Mouse (Mus musculus) left cerebral cortex, postnatal 25 days (tissue): ENCODE results near the gene Pam. TPM values are rescaled to one million over a fixed set of nuclear protein-coding genes. Genes with fewer than 3 reads are reported as not detected.

Source experiments
- DNase-seq, 2 experiments: peaks; one replicate each; pipeline ENCODE4 v3.0.0; 2022; ENCODE audit warnings: low spot score in 2 of 2, mixed read lengths in 1 of 2
- intact Hi-C: fragments of 180-260 bp; cut with DNase I; formaldehyde crosslinking; loops from one replicate; pipeline ENCODE4 v1.15.1; 2025
- total RNA-seq, 2 experiments: library from RNA; stranded (reverse); gene quantifications; 2 replicates each; pipeline ENCODE4 v1.2.3; 2021

Pam gene
- total RNA-seq, 2 experiments from 2014 or later: 239 to 271 TPM

GRCm38 (mm10) chr1:98083508-98083907, 11.9 kb downstream of the Pam start:
- intact Hi-C loops: no loop called here
- DNase-seq: no peak

DNA sequence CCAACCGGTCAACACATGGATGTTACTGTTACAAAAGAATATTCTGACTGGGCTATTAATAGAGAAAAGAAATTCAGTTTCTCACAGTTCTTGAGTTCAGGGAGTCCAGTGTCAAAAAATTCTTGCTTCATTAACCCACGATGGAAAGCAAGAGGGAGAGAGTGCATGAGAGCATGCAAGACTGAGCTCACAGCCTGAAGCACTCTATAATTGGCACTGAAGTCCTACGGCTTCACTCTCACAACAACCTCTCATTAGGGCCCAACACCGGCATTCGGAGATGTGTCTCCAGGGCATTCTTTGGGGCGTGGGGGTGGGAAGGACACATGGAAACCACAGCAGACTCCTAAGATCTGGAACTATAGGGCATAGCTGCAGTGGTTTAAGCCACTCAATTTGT, 12.5 kb downstream of the Pam start:
- intact Hi-C loops: no loop called here
- DNase-seq: no peak

DNA sequence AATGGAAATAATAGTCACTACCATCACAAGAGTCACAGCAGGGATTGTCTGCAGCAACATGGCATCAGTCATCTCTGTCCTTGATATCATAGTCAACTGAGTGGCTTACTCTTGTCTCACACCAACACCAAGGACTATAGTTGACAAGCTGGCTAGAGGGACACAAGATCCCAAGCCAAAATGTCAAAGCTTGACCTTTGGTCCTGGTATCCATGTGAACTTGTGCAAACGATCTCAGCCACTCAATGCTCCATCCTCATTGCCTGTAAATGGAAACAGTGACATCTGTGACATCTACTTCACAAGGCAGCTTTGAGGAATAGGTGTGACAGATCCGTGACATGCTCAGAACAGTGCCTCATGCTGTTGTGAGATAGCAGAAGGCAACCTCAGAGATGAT, 15.0 kb downstream of the Pam start:
- DNase-seq: no peak
- intact Hi-C loops: no loop called here

GRCm38 (mm10) chr1:98079640-98080039, 15.8 kb downstream of the Pam start:
- no peak for DNase-seq
- intact Hi-C loops: no loop called here

DNA sequence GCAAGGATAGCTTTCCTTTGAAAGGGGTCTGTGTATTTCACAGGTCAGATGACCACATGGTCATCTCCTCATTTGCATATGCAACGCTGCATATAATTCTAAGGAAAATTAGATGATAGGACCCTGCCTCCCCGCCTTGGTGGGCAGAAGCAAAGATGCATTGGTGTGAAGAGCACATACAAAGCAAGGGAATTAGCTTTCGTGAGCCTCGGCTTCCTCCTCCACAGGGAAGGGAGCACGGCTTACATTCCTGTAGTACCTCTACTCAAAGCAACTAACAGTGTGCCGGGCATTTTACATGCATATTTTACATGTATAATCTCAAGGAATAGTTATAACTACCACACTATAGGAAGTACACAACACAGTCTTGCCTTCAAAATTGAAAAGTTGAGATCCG, 16.7 kb downstream of the Pam start:
- DNase-seq: no peak
- intact Hi-C loops: no loop called here

GRCm38 (mm10) chr1:98073826-98074225, 21.6 kb downstream of the Pam start:
- no peak for DNase-seq
- intact Hi-C loops: no loop called here

DNA sequence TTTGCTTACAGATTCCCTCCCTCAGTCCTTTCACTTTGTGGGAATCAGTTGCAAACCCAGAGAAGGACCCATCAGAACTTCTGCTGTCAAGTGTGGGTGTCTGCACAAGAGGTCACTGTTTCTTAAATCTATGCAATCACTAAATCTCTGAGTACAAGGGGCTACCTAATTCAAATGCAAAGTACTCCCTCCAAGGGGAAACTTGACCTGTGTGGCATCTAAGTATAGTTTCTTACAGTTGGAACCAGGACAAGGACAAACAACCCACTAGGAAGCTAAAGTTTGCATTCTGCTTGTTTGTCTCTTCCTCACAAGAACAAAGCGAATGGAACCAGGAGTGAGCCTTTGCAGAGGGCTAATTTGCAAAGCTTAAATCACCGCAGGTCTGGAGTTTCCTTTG, 22.3 kb downstream of the Pam start:
- no peak for DNase-seq
- intact Hi-C loops: no loop called here

GRCm38 (mm10) chr1:98072045-98072444, 23.4 kb downstream of the Pam start:
- no peak for DNase-seq
- intact Hi-C loops: no loop called here

- no peak for DNase-seq
- intact Hi-C loops: no loop called here
Measured at GRCm38 (mm10) chr1:98071436-98071835, 24.0 kb downstream of the Pam start.

- intact Hi-C loops: no loop called here
- DNase-seq: no peak
Measured at GRCm38 (mm10) chr1:98070743-98071325, 24.6 kb downstream of the Pam start.

- DNase-seq: no peak
- intact Hi-C loops: no loop called here
Measured at GRCm38 (mm10) chr1:98068177-98068576, 27.3 kb downstream of the Pam start.

- intact Hi-C loops: no loop called here
- no peak for DNase-seq
Measured at GRCm38 (mm10) chr1:98062074-98062473, 33.4 kb downstream of the Pam start.

- intact Hi-C loops: no loop called here
Measured at GRCm38 (mm10) chr1:98059401-98059800, 36.0 kb downstream of the Pam start.

DNA sequence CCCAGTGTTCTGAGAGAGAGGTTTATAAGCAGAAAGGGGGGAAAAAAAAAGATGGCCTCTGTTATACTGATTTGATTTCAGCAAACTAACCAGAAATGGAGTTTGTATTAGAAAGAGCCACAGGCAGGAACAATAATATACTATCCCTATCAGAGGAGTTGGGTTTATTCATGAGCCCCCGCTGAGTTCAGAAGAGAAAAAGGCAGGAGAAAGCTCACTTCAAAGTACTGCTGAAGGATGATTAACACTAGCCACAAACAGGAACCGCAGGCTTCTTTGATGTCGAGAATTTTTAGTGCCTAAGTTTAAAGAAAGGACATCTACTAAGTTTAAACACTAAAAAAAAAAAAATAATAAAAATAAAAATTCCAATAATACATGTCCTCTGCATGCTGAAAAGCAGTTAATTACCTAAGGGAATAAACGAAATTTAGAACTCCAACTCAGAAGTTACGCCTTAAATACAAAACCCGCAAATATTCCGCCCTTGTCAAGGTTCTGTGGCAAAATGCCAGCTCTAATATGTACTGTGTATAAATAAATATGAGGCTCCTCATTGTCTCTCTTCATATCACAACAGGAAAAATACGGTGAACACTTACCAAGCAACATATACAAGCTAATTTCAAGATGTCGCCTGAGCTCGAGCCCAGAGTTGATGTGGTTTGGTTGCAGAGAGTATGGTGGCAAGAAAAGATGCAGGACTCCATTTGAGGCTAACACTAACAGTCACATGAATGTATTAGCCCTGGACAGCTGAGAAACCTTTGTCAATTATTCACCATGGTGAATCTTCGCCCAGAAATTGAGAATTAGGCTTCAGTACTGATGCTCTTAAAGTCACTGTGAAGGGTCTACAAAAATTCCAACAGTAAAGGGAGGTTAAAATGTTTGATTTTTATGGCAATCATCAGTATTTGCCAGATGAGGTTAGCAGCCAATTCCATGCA, 38.2 kb downstream of the Pam start:
- no peak for DNase-seq
- intact Hi-C loops: no loop called here

More at GRCm38 (mm10) chr1:98059401-98059800, 36.0 kb downstream of the Pam start:
- DNase-seq: no peak

DNA sequence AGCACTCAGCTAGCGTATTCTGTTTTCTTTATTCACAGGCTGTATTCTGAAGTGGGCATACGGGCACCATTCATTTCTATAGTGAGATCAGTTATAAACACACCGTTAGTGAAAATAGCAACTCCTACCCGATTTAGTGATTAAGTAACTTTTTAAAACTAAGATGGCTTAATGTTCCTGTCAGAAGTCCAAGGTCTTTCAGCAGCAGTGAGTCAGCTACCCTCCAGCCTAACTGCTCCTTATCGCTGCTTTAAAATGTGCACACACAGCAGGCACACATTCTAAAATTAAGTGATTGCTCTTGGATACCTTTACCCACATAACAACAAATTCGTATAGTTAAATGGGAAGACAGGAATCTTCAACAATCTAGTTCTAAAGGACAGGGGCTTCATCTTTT, 39.2 kb downstream of the Pam start:
- intact Hi-C loops: no loop called here

GRCm38 (mm10) chr1:98055591-98055990, 39.9 kb downstream of the Pam start:
- intact Hi-C loops: no loop called here
- DNase-seq: no peak

More for the DNA sequence above, 39.2 kb downstream of the Pam start:
- DNase-seq: peak in 1 of 2 experiments; percentile 24

GRCm38 (mm10) chr1:98053994-98054393, 41.5 kb downstream of the Pam start:
- no peak for DNase-seq
- intact Hi-C loops: no loop called here

- DNase-seq: no peak
- intact Hi-C loops: no loop called here
Measured at GRCm38 (mm10) chr1:98053447-98053846, 42.0 kb downstream of the Pam start.

- DNase-seq: no peak
- intact Hi-C loops: no loop called here
Measured at GRCm38 (mm10) chr1:98052775-98053174, 42.7 kb downstream of the Pam start.

GRCm38 (mm10) chr1:98051039-98051438, 44.4 kb downstream of the Pam start:
- intact Hi-C loops: no loop called here
- DNase-seq: no peak

DNA sequence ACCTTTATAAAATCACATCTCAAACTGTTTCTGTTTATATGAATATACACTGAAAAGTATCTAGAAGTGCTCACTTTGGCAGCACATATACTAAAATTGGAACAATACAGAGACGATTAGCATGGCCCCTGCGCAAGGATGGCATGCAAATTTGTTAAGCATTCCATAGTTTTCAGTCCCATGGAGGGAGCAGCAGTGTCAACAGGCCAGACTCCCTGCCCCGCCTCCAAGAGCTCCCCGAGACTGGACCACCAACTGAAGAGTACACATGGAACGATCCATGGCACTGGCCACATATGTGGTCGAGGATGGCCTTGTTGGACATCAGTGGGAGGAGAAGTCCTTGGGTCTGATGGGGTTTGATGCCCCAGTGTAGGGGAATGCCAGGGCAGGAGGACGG, 45.7 kb downstream of the Pam start:
- DNase-seq: no peak
- intact Hi-C loops: no loop called here
